Mouse (Mus musculus) hindbrain, embryonic 10.5 days (tissue): ENCODE measurements around the gene Tmem254c. TPM values are rescaled to one million over a fixed set of nuclear protein-coding genes. Genes with fewer than 3 reads are reported as not detected.
"Not testable (repeated sequence)": the region's sequence is repeated elsewhere in the genome, so short reads cannot be mapped to it uniquely, and the experiment has no call there.

Source experiments
- DNase-seq: peaks from one replicate; pipeline ENCODE4 v3.0.0-alpha.2; 2017; ENCODE audit warnings: low spot score
- H3K27ac ChIP-seq: fragments of 300-500 bp; sonication (generic); 2 replicates; pipeline ENCODE4 v1.5.1; 2016; ENCODE audit warnings: mild to moderate bottlenecking, moderate library complexity
- H3K27me3 ChIP-seq: fragments of 300-500 bp; sonication (generic); 2 replicates; pipeline ENCODE4 v1.6.1; 2016; ENCODE audit warnings: mild to moderate bottlenecking; ENCODE audit not compliant: poor library complexity, insufficient read depth, severe bottlenecking
- H3K36me3 ChIP-seq: fragments of 300-500 bp; sonication (generic); 2 replicates; pipeline ENCODE4 v1.6.1; 2016; ENCODE audit warnings: mild to moderate bottlenecking, moderate library complexity
- H3K4me1 ChIP-seq: fragments of 300-500 bp; sonication (generic); replicated peaks from 2 replicates; pipeline ENCODE4 v1.6.1; 2016; ENCODE audit warnings: mild to moderate bottlenecking
- H3K4me3 ChIP-seq: fragments of 300-500 bp; sonication (generic); 2 replicates; pipeline ENCODE4 v1.5.1; 2016; ENCODE audit warnings: mild to moderate bottlenecking, moderate library complexity
- H3K9me3 ChIP-seq: fragments of 300-500 bp; sonication (generic); 2 replicates; pipeline ENCODE4 v1.6.1; 2016; ENCODE audit warnings: mild to moderate bottlenecking, moderate library complexity
- WGBS: fragments of 180-500 bp; shearing (Covaris S2); methylation state at CpG from one replicate; pipeline ENCODE4 v1.1.7; 2016; 5-methylcytosine and 5-hydroxymethylcytosine counted together
- polyA plus RNA-seq: library from polyadenylated mRNA; unstranded; fragments of >200 nt; fragmentation: Nextera tagmentation; extraction: Ambion mirVana; gene quantifications from 2 replicates; pipeline ENCODE4 v1.2.1, GENCODE M21; 2016

Tmem254c gene
- polyA plus RNA-seq, 1 experiment from 2014 or later = 18.4 TPM

DNA sequence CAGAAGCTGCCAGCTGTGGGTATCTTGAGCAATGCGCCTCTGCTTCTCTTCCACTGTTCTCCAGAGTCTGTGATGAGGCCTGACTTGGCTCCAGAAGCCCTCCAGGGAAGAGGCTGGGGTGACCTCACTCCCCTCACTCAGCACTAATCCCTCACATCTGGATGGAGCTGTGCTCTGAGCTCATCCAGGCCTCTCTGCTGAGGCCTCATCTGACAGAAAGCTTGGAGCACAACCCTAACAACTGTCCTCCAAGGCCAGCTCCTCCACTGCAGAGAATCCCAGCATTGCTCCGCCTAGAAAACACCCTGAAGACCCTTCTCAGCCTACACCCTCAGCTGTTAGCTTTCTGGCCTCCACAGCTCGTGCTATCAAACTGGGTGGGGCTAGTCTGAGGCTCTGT, 32.8 kb downstream of the Tmem254c start:
- not testable (repeated sequence) for H3K36me3 ChIP-seq, H3K9me3 ChIP-seq, H3K27ac ChIP-seq, H3K27me3 ChIP-seq, H3K4me3 ChIP-seq, H3K4me1 ChIP-seq, DNase-seq
- no CpG with 5 or more reads among the region's 3 CpGs for WGBS

DNA sequence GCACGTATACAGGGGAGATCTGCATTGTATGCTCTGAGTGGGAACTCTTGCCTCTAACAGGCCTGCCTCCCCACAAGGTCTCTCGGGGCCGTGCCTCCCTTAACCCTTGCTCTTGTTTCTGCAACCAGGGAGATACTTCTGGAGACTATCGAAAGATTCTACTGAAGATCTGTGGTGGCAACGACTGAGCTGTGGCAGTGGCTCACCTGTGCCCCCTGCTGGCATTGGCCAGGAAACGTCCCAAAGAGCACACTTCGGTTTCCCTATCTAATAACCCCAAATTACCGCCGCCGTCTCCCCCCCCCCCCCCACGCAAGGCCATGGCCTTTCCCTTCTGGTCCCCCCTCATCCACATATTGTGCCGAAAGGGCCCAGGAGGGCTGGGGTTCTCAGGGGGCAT, 41.5 kb downstream of the Tmem254c start:
- not testable (repeated sequence) for H3K4me1 ChIP-seq, H3K27ac ChIP-seq, H3K36me3 ChIP-seq, H3K4me3 ChIP-seq, DNase-seq, H3K27me3 ChIP-seq, H3K9me3 ChIP-seq
- no CpG with 5 or more reads among the region's 12 CpGs for WGBS

GRCm38 (mm10) chr14:26022831-26023230, 44.3 kb downstream of the Tmem254c start:
- not testable (repeated sequence) for H3K27me3 ChIP-seq, DNase-seq, H3K4me1 ChIP-seq, H3K36me3 ChIP-seq, H3K4me3 ChIP-seq, H3K9me3 ChIP-seq, H3K27ac ChIP-seq
- WGBS = no CpG with 5 or more reads among the region's 6 CpGs

GRCm38 (mm10) chr14:26021555-26021954, 45.6 kb downstream of the Tmem254c start:
- not testable (repeated sequence) for H3K4me3 ChIP-seq, H3K4me1 ChIP-seq, H3K27ac ChIP-seq, DNase-seq, H3K27me3 ChIP-seq, H3K9me3 ChIP-seq, H3K36me3 ChIP-seq
- WGBS = no CpG with 5 or more reads among the region's 9 CpGs

- not testable (repeated sequence) for H3K9me3 ChIP-seq, H3K4me1 ChIP-seq, H3K27ac ChIP-seq, H3K4me3 ChIP-seq, H3K27me3 ChIP-seq, H3K36me3 ChIP-seq, DNase-seq
- WGBS = no CpG with 5 or more reads among the region's 7 CpGs
Measured at GRCm38 (mm10) chr14:26016414-26016813, 50.7 kb downstream of the Tmem254c start.

Other genes starting within 250 kb of the Tmem254c start
- 4.2 and 4.4 TPM in 2 replicates for gene Anxa11, start 225.2 kb downstream of the Tmem254c start, polyA plus RNA-seq
- gene Plac9a, start 164.3 kb downstream of the Tmem254c start, polyA plus RNA-seq = not detected in 2 replicates
- 1.9 and 3.9 TPM in 2 replicates for gene Tmem254a, start 139.7 kb downstream of the Tmem254c start, polyA plus RNA-seq
- gene Cphx1, start 129.1 kb downstream of the Tmem254c start, polyA plus RNA-seq = not detected in 2 replicates
- gene Duxbl1, start 88.8 kb downstream of the Tmem254c start, polyA plus RNA-seq = 4.6 and 4.7 TPM in 2 replicates
- 0.93 TPM in 1 of 2 replicates, not detected in the other for gene Gm9780, start 24.6 kb downstream of the Tmem254c start, polyA plus RNA-seq
- gene Cphx2, start 14.2 kb upstream of the Tmem254c start, polyA plus RNA-seq = not detected in 2 replicates
- gene Cphx3, start 14.9 kb upstream of the Tmem254c start, polyA plus RNA-seq = not detected in 2 replicates
- not detected in 2 replicates for gene Duxbl2, start 51.0 kb upstream of the Tmem254c start, polyA plus RNA-seq
- 0.96 and 1.2 TPM in 2 replicates for gene Plac9b, start 115.1 kb upstream of the Tmem254c start, polyA plus RNA-seq
- gene Tmem254b, start 139.7 kb upstream of the Tmem254c start, polyA plus RNA-seq = 19.0 and 22.2 TPM in 2 replicates
- 5.7 and 6.3 TPM in 2 replicates for gene Duxbl3, start 190.6 kb upstream of the Tmem254c start, polyA plus RNA-seq